Mouse (Mus musculus): Measurements from ENCODE around the gene Rbm14. TPM values are rescaled to one million over a fixed set of nuclear protein-coding genes. Genes with fewer than 3 reads are reported as not detected.
"Not testable (repeated sequence)": the region's sequence is repeated elsewhere in the genome, so short reads cannot be mapped to it uniquely, and the experiment has no call there.

The Rbm14 gene
- polyA plus RNA-seq, 1 experiment from 2014 or later, result 108 TPM

GRCm38 (mm10) chr19:4772785-4773184, 38.6 kb downstream of the Rbm14 start:
- H3K4me3 ChIP-seq, result no peak overlapping the region
- no peak overlapping the region for H3K4me2 ChIP-seq (replicated peaks)
- H3K36me3 ChIP-seq, result peaks cover 83% of the 10 kb centered on the region

GRCm38 (mm10) chr19:4767507-4768148, 43.8 kb downstream of the Rbm14 start:
- Histone ChIP-seq H3K4me2 (replicated peaks) (no peak overlapping the region), H3K27ac (replicated peaks) (no peak overlapping the region), H3K4me3 (no peak overlapping the region), H3K4me1 (peaks cover 6% of the 10 kb centered on the region), H3K36me3 (peaks cover 87% of the 10 kb centered on the region), H3K27me3 (no peaks in the 10 kb centered on the region), H3K9ac (replicated peaks) (no peak overlapping the region), H3K9me3 (no peaks in the 10 kb centered on the region)
- ATAC-seq (ENCODE audit: low FRiP score, low read depth), result no peak
- 86% methylated on average over 12 of the region's 12 CpGs for WGBS

More at GRCm38 (mm10) chr19:4772785-4773184, 38.6 kb downstream of the Rbm14 start:
- H3K27me3 ChIP-seq, result no peaks in the 10 kb centered on the region
- no peak overlapping the region for H3K27ac ChIP-seq (replicated peaks)
- H3K4me1 ChIP-seq, result no peaks in the 10 kb centered on the region
- no peak overlapping the region for H3K9ac ChIP-seq (replicated peaks)
- no peak for ATAC-seq (ENCODE audit: low FRiP score, low read depth)
- H3K9me3 ChIP-seq, result no peaks in the 10 kb centered on the region
- 92% methylated on average over 3 of the region's 3 CpGs for WGBS

- Histone ChIP-seq H3K4me2 (replicated peaks) (no peak overlapping the region), H3K36me3 (peaks cover 73% of the 10 kb centered on the region), H3K4me1 (peaks cover 26% of the 10 kb centered on the region)
These were observed 48.6 kb downstream of the Rbm14 start for GRCm38 (mm10) chr19:4762876-4763275.

GRCm38 (mm10) chr19:4760544-4760943, 50.9 kb downstream of the Rbm14 start:
- H3K9me3 ChIP-seq; H3K27me3 ChIP-seq; H3K4me3 ChIP-seq; H3K27ac ChIP-seq (replicated peaks); H3K9ac ChIP-seq (replicated peaks); ATAC-seq (ENCODE audit: low FRiP score, low read depth): not testable (repeated sequence)
- Histone ChIP-seq H3K4me2 (replicated peaks) (peak overlapping the region; percentile 10), H3K36me3 (peaks cover 57% of the 10 kb centered on the region), H3K4me1 (peaks cover 31% of the 10 kb centered on the region)
- WGBS, result 91% methylated on average over 8 of the region's 8 CpGs

More at GRCm38 (mm10) chr19:4762876-4763275, 48.6 kb downstream of the Rbm14 start:
- H3K9ac ChIP-seq (replicated peaks), result no peak overlapping the region
- no peak for ATAC-seq (ENCODE audit: low FRiP score, low read depth)
- H3K27ac ChIP-seq (replicated peaks), result no peak overlapping the region
- peak overlapping the region; percentile 12; the same call in 1 of the 2 replicates for H3K4me3 ChIP-seq
- 76% methylated on average over 1 of the region's 1 CpGs for WGBS
- no peaks in the 10 kb centered on the region for H3K27me3 ChIP-seq
- H3K9me3 ChIP-seq, result no peaks in the 10 kb centered on the region

GRCm38 (mm10) chr19:4756921-4757320, 54.5 kb downstream of the Rbm14 start:
- H3K36me3 ChIP-seq, result peaks cover 37% of the 10 kb centered on the region
- no peak for ATAC-seq (ENCODE audit: low FRiP score, low read depth)
- H3K9ac ChIP-seq (replicated peaks), result peak overlapping the region; percentile 84
- H3K27me3 ChIP-seq, result no peaks in the 10 kb centered on the region
- 7% methylated on average over 9 of the region's 9 CpGs for WGBS
- H3K4me1 ChIP-seq, result peaks cover 27% of the 10 kb centered on the region
- peak overlapping the region; percentile 75 for H3K4me2 ChIP-seq (replicated peaks)
- peak overlapping the region; percentile 97 for H3K27ac ChIP-seq (replicated peaks)
- peak overlapping the region; percentile 69 for H3K4me3 ChIP-seq
- no peaks in the 10 kb centered on the region for H3K9me3 ChIP-seq

GRCm38 (mm10) chr19:4756193-4756911, 55.1 kb downstream of the Rbm14 start, which contains the start of gene Rbm4b:
Rbm4b (plus strand) TSS chr19:4756497.
- WGBS, result under 1% methylated on average over 65 of the region's 65 CpGs
- peaks cover 27% of the 10 kb centered on the region for H3K4me1 ChIP-seq

GRCm38 (mm10) chr19:4755565-4756192, 55.8 kb downstream of the Rbm14 start:
- Histone ChIP-seq H3K27me3 (no peaks in the 10 kb centered on the region), H3K9ac (replicated peaks) (peak overlapping the region; percentile 43), H3K27ac (replicated peaks) (peak overlapping the region; percentile 97), H3K9me3 (no peaks in the 10 kb centered on the region), H3K4me3 (peak overlapping the region; percentile 69), H3K4me1 (peaks cover 24% of the 10 kb centered on the region), H3K36me3 (peaks cover 37% of the 10 kb centered on the region), H3K4me2 (replicated peaks) (peak overlapping the region; percentile 75)
- WGBS, result 0% methylated on average over 10 of the region's 10 CpGs
- peak; percentile 68 for ATAC-seq (ENCODE audit: low FRiP score, low read depth)

More at GRCm38 (mm10) chr19:4756193-4756911, 55.1 kb downstream of the Rbm14 start, which contains the start of gene Rbm4b:
- peaks cover 37% of the 10 kb centered on the region for H3K36me3 ChIP-seq
- H3K4me2 ChIP-seq (replicated peaks), result peak within 1 kb of the TSS; percentile 75
- H3K27me3 ChIP-seq, result no peaks in the 10 kb centered on the region
- no peaks in the 10 kb centered on the region for H3K9me3 ChIP-seq
- H3K4me3 ChIP-seq, result peak within 1 kb of the TSS; percentile 69
- H3K27ac ChIP-seq (replicated peaks), result peak within 1 kb of the TSS; percentile 97
- peak; percentile 97 for ATAC-seq (ENCODE audit: low FRiP score, low read depth)
- peak within 1 kb of the TSS; percentile 84 for H3K9ac ChIP-seq (replicated peaks)

Other genes starting within 250 kb of the Rbm14 start
- 13.6 and 16.1 TPM in 2 replicates for gene Lrfn4, start 196.0 kb downstream of the Rbm14 start, polyA plus RNA-seq (2016; fragmentation: Nextera tagmentation; extraction: Ambion mirVana)
- gene Rce1, start 186.0 kb downstream of the Rbm14 start, polyA plus RNA-seq (2016; fragmentation: Nextera tagmentation; extraction: Ambion mirVana), result 57.2 and 59.8 TPM in 2 replicates
- 4.4 and 6.5 TPM in 2 replicates for gene Gm960, start 113.0 kb downstream of the Rbm14 start, polyA plus RNA-seq (2016; fragmentation: Nextera tagmentation; extraction: Ambion mirVana)
- gene Sptbn2, start 100.5 kb downstream of the Rbm14 start, polyA plus RNA-seq (2016; fragmentation: Nextera tagmentation; extraction: Ambion mirVana), result 32.1 and 32.9 TPM in 2 replicates
- gene Rbm4b, start 55.1 kb downstream of the Rbm14 start, polyA plus RNA-seq (2016; fragmentation: Nextera tagmentation; extraction: Ambion mirVana), result 162 and 168 TPM in 2 replicates
- 86.0 and 94.7 TPM in 2 replicates for gene Rbm4, start 17.7 kb downstream of the Rbm14 start, polyA plus RNA-seq (2016; fragmentation: Nextera tagmentation; extraction: Ambion mirVana)
- gene Gm21992, start within 50 bp of the Rbm14 start, polyA plus RNA-seq (2016; fragmentation: Nextera tagmentation; extraction: Ambion mirVana), result 47.3 and 50.1 TPM in 2 replicates
- gene Ccs, start 27.7 kb upstream of the Rbm14 start, polyA plus RNA-seq (2016; fragmentation: Nextera tagmentation; extraction: Ambion mirVana), result 34.1 and 38.1 TPM in 2 replicates
- gene Ccdc87, start 27.7 kb upstream of the Rbm14 start, polyA plus RNA-seq (2016; fragmentation: Nextera tagmentation; extraction: Ambion mirVana), result 0.15 TPM in 1 of 2 replicates, not detected in the other
- 51.7 and 52.0 TPM in 2 replicates for gene Ctsf, start 43.5 kb upstream of the Rbm14 start, polyA plus RNA-seq (2016; fragmentation: Nextera tagmentation; extraction: Ambion mirVana)
- gene Actn3, start 66.3 kb upstream of the Rbm14 start, polyA plus RNA-seq (2016; fragmentation: Nextera tagmentation; extraction: Ambion mirVana), result 1.2 and 1.6 TPM in 2 replicates
- 21.6 and 21.8 TPM in 2 replicates for gene Zdhhc24, start 67.0 kb upstream of the Rbm14 start, polyA plus RNA-seq (2016; fragmentation: Nextera tagmentation; extraction: Ambion mirVana)
- gene Bbs1, start 95.0 kb upstream of the Rbm14 start, polyA plus RNA-seq (2016; fragmentation: Nextera tagmentation; extraction: Ambion mirVana), result 9.9 and 11.4 TPM in 2 replicates
- 179 and 189 TPM in 2 replicates for gene Dpp3, start 116.7 kb upstream of the Rbm14 start, polyA plus RNA-seq (2016; fragmentation: Nextera tagmentation; extraction: Ambion mirVana)
- 3.8 and 4.6 TPM in 2 replicates for gene Peli3, start 131.5 kb upstream of the Rbm14 start, polyA plus RNA-seq (2016; fragmentation: Nextera tagmentation; extraction: Ambion mirVana)
- gene Mrpl11, start 150.5 kb upstream of the Rbm14 start, polyA plus RNA-seq (2016; fragmentation: Nextera tagmentation; extraction: Ambion mirVana), result 125 and 129 TPM in 2 replicates
- 0.07 and 0.20 TPM in 2 replicates for gene Npas4, start 178.7 kb upstream of the Rbm14 start, polyA plus RNA-seq (2016; fragmentation: Nextera tagmentation; extraction: Ambion mirVana)
- 4.8 and 5.1 TPM in 2 replicates for gene Slc29a2, start 212.2 kb upstream of the Rbm14 start, polyA plus RNA-seq (2016; fragmentation: Nextera tagmentation; extraction: Ambion mirVana)
- 40.7 and 42.4 TPM in 2 replicates for gene B4gat1, start 227.2 kb upstream of the Rbm14 start, polyA plus RNA-seq (2016; fragmentation: Nextera tagmentation; extraction: Ambion mirVana)
- 4.0 and 4.4 TPM in 2 replicates for gene AC124502.3, start 227.3 kb upstream of the Rbm14 start, polyA plus RNA-seq (2016; fragmentation: Nextera tagmentation; extraction: Ambion mirVana)
- gene Brms1, start 229.7 kb upstream of the Rbm14 start, polyA plus RNA-seq (2016; fragmentation: Nextera tagmentation; extraction: Ambion mirVana), result 56.6 and 63.7 TPM in 2 replicates
- gene Rin1, start 238.8 kb upstream of the Rbm14 start, polyA plus RNA-seq (2016; fragmentation: Nextera tagmentation; extraction: Ambion mirVana), result 1.7 and 2.0 TPM in 2 replicates